Mouse (Mus musculus) heart, postnatal 0 days (tissue): ENCODE data around the gene Ms4a3.

Source experiments
- CTCF ChIP-seq: IDR thresholded peaks from 2 replicates; pipeline ENCODE4 v1.5.1; 2016; ENCODE audit warnings: antibody characterized with exemption, control low read depth, low read depth
- EP300 ChIP-seq: IDR thresholded peaks from 2 replicates; pipeline ENCODE4 v1.6.1; 2016; ENCODE audit warnings: antibody characterized with exemption, low read depth

- TF ChIP-seq CTCF, result no peak
- no peak for TF ChIP-seq EP300
These were observed 15.4 kb downstream of the Ms4a3 start for GRCm38 (mm10) chr19:11625231-11625630.
